Mouse (Mus musculus) lung, embryonic 16.5 days (tissue): ENCODE results near the gene Als2cr12. TPM values are rescaled to one million over a fixed set of nuclear protein-coding genes. Genes with fewer than 3 reads are reported as not detected.
"Not testable (repeated sequence)": the region's sequence is repeated elsewhere in the genome, so short reads cannot be mapped to it uniquely, and the experiment has no call there.

Experiments
- ATAC-seq: fragments of 200-750 bp; cut with Nextera tagmentation; 2 replicates; pipeline ENCODE4 v1.8.0; 2017; ENCODE audit warnings: low read depth, mild to moderate bottlenecking, moderate library complexity
- H3K27ac ChIP-seq: fragments of 300-500 bp; sonication (generic); 2 replicates; pipeline ENCODE4 v1.5.1; 2014; ENCODE audit warnings: mild to moderate bottlenecking, control low read depth, low read length
- H3K27me3 ChIP-seq: fragments of 300-500 bp; sonication (generic); 2 replicates; pipeline ENCODE4 v1.6.1; 2014; ENCODE audit warnings: low read depth, low read length, mixed read lengths; ENCODE audit not compliant: control insufficient read depth, insufficient read depth
- H3K36me3 ChIP-seq: fragments of 300-500 bp; sonication (generic); 2 replicates; pipeline ENCODE4 v1.6.1; 2014; ENCODE audit warnings: low read length; ENCODE audit not compliant: control insufficient read depth, insufficient read depth
- H3K4me1 ChIP-seq: fragments of 300-500 bp; sonication (generic); replicated peaks from 2 replicates; pipeline ENCODE4 v1.6.1; 2014; ENCODE audit warnings: low read length, mixed read lengths; ENCODE audit not compliant: control insufficient read depth, insufficient read depth
- H3K4me2 ChIP-seq: fragments of 300-500 bp; sonication (generic); 2 replicates; pipeline ENCODE4 v1.6.1; 2014; ENCODE audit warnings: low read depth, low read length, control low read depth
- H3K4me3 ChIP-seq: fragments of 300-500 bp; sonication (generic); 2 replicates; pipeline ENCODE4 v1.5.1; 2014; ENCODE audit warnings: mild to moderate bottlenecking, low read length, control low read depth
- H3K9ac ChIP-seq: fragments of 300-500 bp; sonication (generic); 2 replicates; pipeline ENCODE4 v1.6.1; 2014; ENCODE audit warnings: low read length, control low read depth
- H3K9me3 ChIP-seq: fragments of 300-500 bp; sonication (generic); 2 replicates; pipeline ENCODE4 v1.6.1; 2016; ENCODE audit warnings: low read length; ENCODE audit not compliant: control insufficient read depth
- WGBS: fragments of 180-500 bp; shearing (Covaris S2); extraction: QIAGEN DNeasy Blood & Tissue Kit; methylation state at CpG from one replicate; pipeline ENCODE4 v1.1.7; 2014; 5-methylcytosine and 5-hydroxymethylcytosine counted together
- polyA plus RNA-seq: library from polyadenylated mRNA; unstranded; fragments of >200 nt; fragmentation: Nextera tagmentation; extraction: Ambion mirVana; gene quantifications from 2 replicates; pipeline ENCODE4 v1.2.1, GENCODE M21; 2015

The Als2cr12 gene
- 0.23 TPM in 1 of 2 replicates, not detected in the other for polyA plus RNA-seq

GRCm38 (mm10) chr1:58695810-58696209, at the start of gene Als2cr12:
Gene Als2cr12 (minus strand): TSS chr1:58695989.
- not testable (repeated sequence) for H3K4me1 ChIP-seq, H3K4me3 ChIP-seq, H3K36me3 ChIP-seq, ATAC-seq, H3K9ac ChIP-seq, H3K27ac ChIP-seq, H3K27me3 ChIP-seq, H3K4me2 ChIP-seq, H3K9me3 ChIP-seq
- WGBS, result 84% methylated on average over 4 of the region's 4 CpGs

DNA sequence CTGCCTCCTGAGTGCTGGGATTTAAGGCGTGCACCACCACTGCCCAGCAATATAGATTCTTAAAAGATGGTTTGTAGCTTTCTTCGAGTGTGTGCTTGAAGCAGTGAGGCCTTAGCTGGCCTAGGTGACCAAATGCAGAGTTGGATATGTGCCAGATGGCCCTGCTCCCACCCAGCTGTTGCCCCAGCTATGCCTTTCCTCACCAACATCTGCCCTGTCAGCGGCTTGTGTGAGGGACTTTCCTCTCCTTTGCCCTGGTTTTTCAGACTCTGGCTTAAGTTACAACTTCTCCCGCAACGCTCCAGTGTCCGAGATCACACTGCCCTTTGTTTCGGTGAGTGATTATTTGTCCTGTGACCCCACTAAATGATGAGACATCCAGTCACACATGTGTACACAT, 48.9 kb upstream of the Als2cr12 start:
- no peak overlapping the region for H3K4me2 ChIP-seq
- no peaks in the 10 kb centered on the region for H3K27me3 ChIP-seq
- H3K36me3 ChIP-seq, result peaks cover 70% of the 10 kb centered on the region
- ATAC-seq, result no peak
- no peak overlapping the region for H3K4me3 ChIP-seq
- no peak overlapping the region for H3K27ac ChIP-seq
- no peaks in the 10 kb centered on the region for H3K9me3 ChIP-seq
- 79% methylated on average over 7 of the region's 7 CpGs for WGBS
- H3K9ac ChIP-seq, result no peak overlapping the region
- H3K4me1 ChIP-seq, result no peaks in the 10 kb centered on the region

GRCm38 (mm10) chr1:58743252-58743651, 47.5 kb upstream of the Als2cr12 start:
- H3K27me3 ChIP-seq, result no peaks in the 10 kb centered on the region
- H3K36me3 ChIP-seq, result peaks cover 65% of the 10 kb centered on the region
- ATAC-seq, result no peak
- no peak overlapping the region for H3K27ac ChIP-seq
- H3K9ac ChIP-seq, result no peak overlapping the region
- WGBS, result 82% methylated on average over 6 of the region's 6 CpGs
- no peak overlapping the region for H3K4me2 ChIP-seq
- H3K4me1 ChIP-seq, result no peaks in the 10 kb centered on the region
- no peak overlapping the region for H3K4me3 ChIP-seq
- no peaks in the 10 kb centered on the region for H3K9me3 ChIP-seq

DNA sequence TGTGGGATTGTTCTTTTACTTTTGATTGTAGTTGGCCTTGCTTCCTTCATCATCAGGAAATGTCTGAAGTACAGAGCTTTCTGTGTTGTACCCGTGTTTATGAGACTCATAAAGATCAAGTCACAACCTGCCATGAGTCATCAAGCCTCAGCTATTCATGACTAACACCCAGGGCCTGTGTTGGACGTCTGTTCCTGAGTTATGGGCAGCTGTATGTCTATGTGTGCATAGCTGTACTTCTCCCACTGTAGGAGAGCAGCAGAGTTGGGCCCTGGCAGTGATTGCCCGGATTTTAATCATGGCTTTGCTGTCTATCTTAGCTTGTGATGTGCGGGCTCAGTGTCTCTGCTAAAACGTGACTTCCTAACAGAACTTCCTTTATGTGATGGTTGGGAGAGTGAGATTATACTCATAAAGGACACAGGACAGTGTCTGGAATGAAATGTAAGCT, 46.8 kb upstream of the Als2cr12 start:
- WGBS, result 66% methylated on average over 5 of the region's 5 CpGs
- no peak overlapping the region for H3K4me3 ChIP-seq
- H3K36me3 ChIP-seq, result peaks cover 59% of the 10 kb centered on the region
- no peaks in the 10 kb centered on the region for H3K27me3 ChIP-seq
- ATAC-seq, result no peak
- H3K27ac ChIP-seq, result no peak overlapping the region
- no peak overlapping the region for H3K4me2 ChIP-seq
- H3K4me1 ChIP-seq, result no peaks in the 10 kb centered on the region
- no peak overlapping the region for H3K9ac ChIP-seq
- no peaks in the 10 kb centered on the region for H3K9me3 ChIP-seq

GRCm38 (mm10) chr1:58739529-58739928, 43.7 kb upstream of the Als2cr12 start:
- no peak overlapping the region for H3K4me2 ChIP-seq
- 92% methylated on average over 7 of the region's 7 CpGs for WGBS
- H3K4me3 ChIP-seq, result no peak overlapping the region
- no peak overlapping the region for H3K27ac ChIP-seq
- no peaks in the 10 kb centered on the region for H3K9me3 ChIP-seq
- ATAC-seq, result no peak
- no peaks in the 10 kb centered on the region for H3K4me1 ChIP-seq
- peaks cover 46% of the 10 kb centered on the region for H3K36me3 ChIP-seq
- no peak overlapping the region for H3K9ac ChIP-seq
- H3K27me3 ChIP-seq, result no peaks in the 10 kb centered on the region

- ATAC-seq, result no peak
- WGBS, result 81% methylated on average over 22 of the region's 22 CpGs
These were observed 41.2 kb upstream of the Als2cr12 start for GRCm38 (mm10) chr1:58736968-58737367.

DNA sequence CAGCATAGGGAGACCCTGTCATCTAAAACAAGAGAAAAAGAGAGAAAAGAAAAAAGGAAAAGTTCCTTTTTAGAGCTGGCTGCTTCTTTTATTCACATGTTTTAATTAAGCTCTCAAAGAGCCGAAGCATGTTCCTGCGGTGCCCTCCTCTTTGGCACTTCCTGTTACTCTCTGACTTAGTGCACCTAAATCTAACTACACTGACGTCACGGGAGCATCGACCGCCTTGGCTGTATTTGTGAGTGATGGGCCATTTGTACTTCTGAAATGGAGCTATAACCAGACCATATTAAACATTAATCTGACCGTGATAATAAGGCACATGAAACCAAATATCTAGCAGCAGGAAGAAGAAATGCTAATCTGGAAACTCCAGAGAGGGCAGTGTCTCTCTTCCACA, 40.2 kb upstream of the Als2cr12 start:
- no peaks in the 10 kb centered on the region for H3K27me3 ChIP-seq
- no peak overlapping the region for H3K4me3 ChIP-seq
- peaks cover 41% of the 10 kb centered on the region for H3K36me3 ChIP-seq
- no peak overlapping the region for H3K4me2 ChIP-seq
- WGBS, result 86% methylated on average over 7 of the region's 7 CpGs
- H3K9me3 ChIP-seq, result no peaks in the 10 kb centered on the region
- no peak for ATAC-seq
- no peak overlapping the region for H3K27ac ChIP-seq
- no peaks in the 10 kb centered on the region for H3K4me1 ChIP-seq
- H3K9ac ChIP-seq, result no peak overlapping the region

More at GRCm38 (mm10) chr1:58736968-58737367, 41.2 kb upstream of the Als2cr12 start:
- no peak overlapping the region for H3K4me3 ChIP-seq
- no peak overlapping the region for H3K4me2 ChIP-seq
- no peaks in the 10 kb centered on the region for H3K4me1 ChIP-seq
- H3K36me3 ChIP-seq, result peaks cover 41% of the 10 kb centered on the region
- H3K27ac ChIP-seq, result no peak overlapping the region
- no peaks in the 10 kb centered on the region for H3K27me3 ChIP-seq
- no peaks in the 10 kb centered on the region for H3K9me3 ChIP-seq
- no peak overlapping the region for H3K9ac ChIP-seq

DNA sequence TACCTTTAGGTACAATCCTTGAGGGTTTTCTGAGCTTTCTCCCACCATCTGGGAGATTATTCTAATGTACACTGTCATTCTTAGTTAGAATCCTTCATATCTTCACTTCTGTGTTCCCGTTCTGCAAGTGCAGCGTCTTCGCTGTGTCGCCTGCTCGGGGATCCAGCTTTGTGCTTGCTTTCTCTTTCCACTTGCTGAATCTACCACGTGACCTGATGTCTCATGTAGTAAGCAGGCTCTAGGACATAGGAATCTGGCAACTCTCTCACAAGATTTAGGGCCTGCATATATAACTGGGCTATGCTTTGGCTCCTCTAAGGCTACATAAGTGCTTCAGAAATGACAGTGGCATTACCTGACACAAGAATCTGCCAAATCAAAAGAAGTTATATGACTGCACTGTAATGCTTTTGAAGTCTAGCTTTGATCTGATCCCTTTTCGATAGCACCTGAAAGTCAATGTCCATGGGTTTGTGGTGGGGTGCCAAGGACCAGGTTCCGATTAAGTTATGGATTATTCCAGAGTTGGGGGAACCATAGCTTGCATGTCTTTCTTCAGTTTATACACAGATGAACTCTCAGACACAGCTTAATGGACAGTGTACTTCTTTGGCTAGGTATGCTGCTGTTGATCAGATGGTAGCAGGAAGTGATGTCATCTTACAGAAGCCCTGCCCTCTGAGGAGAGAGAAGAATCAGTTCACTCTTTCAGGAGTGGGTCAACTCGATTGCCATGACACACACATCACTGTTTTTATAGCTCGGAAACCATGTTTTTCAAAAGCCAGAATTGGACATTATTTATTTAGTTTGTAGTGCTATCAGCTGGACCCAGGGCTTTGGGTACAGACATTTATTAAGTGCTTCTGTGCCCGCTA, 38.5 kb upstream of the Als2cr12 start:
- H3K9me3 ChIP-seq, result no peaks in the 10 kb centered on the region
- no peak overlapping the region for H3K27ac ChIP-seq
- H3K27me3 ChIP-seq, result no peaks in the 10 kb centered on the region
- no peak overlapping the region for H3K4me2 ChIP-seq
- peaks cover 39% of the 10 kb centered on the region for H3K36me3 ChIP-seq
- ATAC-seq, result no peak
- 90% methylated on average over 11 of the region's 11 CpGs for whole genome bisulfite sequencing
- H3K9ac ChIP-seq, result no peak overlapping the region
- no peak overlapping the region for H3K4me3 ChIP-seq
- H3K4me1 ChIP-seq, result no peaks in the 10 kb centered on the region

- no peak overlapping the region for H3K27ac ChIP-seq
These were observed 37.8 kb upstream of the Als2cr12 start for GRCm38 (mm10) chr1:58733636-58734035.

More at GRCm38 (mm10) chr1:58733636-58734035, 37.8 kb upstream of the Als2cr12 start:
- WGBS, result 94% methylated on average over 2 of the region's 2 CpGs
- H3K4me1 ChIP-seq, result no peaks in the 10 kb centered on the region
- H3K9ac ChIP-seq, result no peak overlapping the region
- peaks cover 43% of the 10 kb centered on the region for H3K36me3 ChIP-seq
- H3K9me3 ChIP-seq, result no peaks in the 10 kb centered on the region
- ATAC-seq, result no peak
- H3K27me3 ChIP-seq, result no peaks in the 10 kb centered on the region
- H3K4me3 ChIP-seq, result no peak overlapping the region
- H3K4me2 ChIP-seq, result no peak overlapping the region
